Comparison of ENCODE assay signal across 31 mouse cellular contexts in the genomic region with DNA sequence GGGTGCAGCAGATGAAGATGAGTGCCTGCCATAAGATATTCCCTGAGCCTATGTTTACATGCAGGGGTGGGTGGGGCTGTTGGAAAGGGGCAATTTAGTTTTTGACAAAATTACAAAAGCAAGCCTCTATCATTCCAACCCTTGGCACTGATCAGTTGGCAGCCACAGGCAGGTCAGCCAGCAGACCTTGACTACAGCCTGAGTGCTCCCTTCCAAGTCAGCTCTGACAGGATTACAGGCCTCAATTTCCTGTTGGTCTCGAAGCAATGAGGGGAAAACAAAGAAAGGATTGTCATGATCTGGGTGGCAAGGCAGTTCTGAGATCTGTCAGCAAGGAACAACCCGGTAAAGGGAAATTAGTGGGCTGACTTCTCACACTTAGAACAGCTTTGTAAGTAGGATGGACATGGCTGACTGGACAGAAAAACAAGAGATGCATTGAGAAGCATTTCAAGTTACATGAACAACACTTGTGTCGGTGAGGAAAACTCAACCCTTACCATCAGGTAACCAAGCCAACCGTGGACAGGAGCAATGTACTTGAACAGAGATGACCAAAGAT. TPM values are rescaled to one million over a fixed set of nuclear protein-coding genes. Genes with fewer than 3 reads are reported as not detected.
"Had no signal": no experiment of that assay in that cellular context is flagged by ENCODE, and none has a peak within 500 bp of the region (broad histone marks: within the 10 kb centered on the region; RNA-seq: fewer than 3 reads in every experiment).

No protein-coding gene starts in this region.

- H3K36me3 ChIP-seq: limb, embryonic 10.5 days; limb, embryonic 13.5 days; liver, embryonic 12.5 days; liver, embryonic 15.5 days had no signal

- H3K4me1 ChIP-seq: limb, embryonic 10.5 days; limb, embryonic 13.5 days; liver, embryonic 12.5 days; liver, embryonic 15.5 days had no signal

- H3K4me2 ChIP-seq: limb, embryonic 13.5 days; liver, embryonic 12.5 days; liver, embryonic 15.5 days; midbrain, embryonic 11.5 days had no signal

- ATAC-seq: inflammation-experienced regulatory T-cells, adult 6 months; intestine, embryonic 16.5 days; liver, embryonic 12.5 days had no signal

- H3K27ac ChIP-seq: layer of hippocampus, adult 2 months; limb, embryonic 10.5 days; limb, embryonic 13.5 days; liver, embryonic 12.5 days; liver, embryonic 15.5 days had no signal

- H3K27me3 ChIP-seq: limb, embryonic 13.5 days; liver, embryonic 12.5 days; liver, embryonic 15.5 days had no signal

- H3K9me3 ChIP-seq: limb, embryonic 10.5 days; liver, embryonic 12.5 days; liver, embryonic 15.5 days had no signal

- DNase-seq: kidney, adult 8-10 months; layer of hippocampus, adult 9-11 months; liver; lung, adult 2 months; lung, postnatal 14 days; lung, postnatal 4 days; midbrain, embryonic 14.5 days; thymus, postnatal 25 days had no signal

- H3K4me3 ChIP-seq: layer of hippocampus, adult 2 months; limb, embryonic 10.5 days; limb, embryonic 13.5 days; liver, embryonic 12.5 days; liver, embryonic 15.5 days had no signal

- H3K9ac ChIP-seq: limb, embryonic 13.5 days; liver, embryonic 12.5 days; liver, embryonic 15.5 days had no signal

RNA-seq across cellular contexts. Expression of gene Lcn3, which starts 7.2 kb away (rescaled TPM):
- total RNA-seq: layer of hippocampus, adult 2 months; layer of hippocampus, postnatal 25 days; left cerebral cortex, adult 18-20 months; left cerebral cortex, postnatal 25 days; megakaryocyte progenitor cell, adult 5-6 weeks; megakaryocyte-erythroid progenitor cell, adult 5-6 weeks; midbrain, postnatal 0 days had no signal
- polyA plus RNA-seq: inflammation-experienced regulatory T-cells, adult 6 months; intestine, embryonic 16.5 days; large intestine, adult 2 months; limb, embryonic 10.5 days; limb, embryonic 13.5 days; liver, embryonic 12.5 days; liver, embryonic 15.5 days; lung, adult 2 months; lung, embryonic 16.5 days; midbrain, embryonic 11.5 days; midbrain, embryonic 14.5 days; midbrain, postnatal 0 days; neural tube, embryonic 11.5 days; neural tube, embryonic 14.5 days; small intestine, adult 2 months; spleen, adult 2 months; stomach, embryonic 16.5 days; testis, adult 2 months had no signal

RNA-seq across cellular contexts. Expression of gene Lcn11, which starts 18.7 kb away (rescaled TPM):
- total RNA-seq: layer of hippocampus, adult 2 months; layer of hippocampus, postnatal 25 days; left cerebral cortex, adult 18-20 months; left cerebral cortex, postnatal 25 days; megakaryocyte progenitor cell, adult 5-6 weeks; megakaryocyte-erythroid progenitor cell, adult 5-6 weeks; midbrain, postnatal 0 days had no signal
- polyA plus RNA-seq: inflammation-experienced regulatory T-cells, adult 6 months; intestine, embryonic 16.5 days; large intestine, adult 2 months; limb, embryonic 10.5 days; limb, embryonic 13.5 days; liver, embryonic 12.5 days; liver, embryonic 15.5 days; lung, adult 2 months; lung, embryonic 16.5 days; midbrain, embryonic 11.5 days; midbrain, embryonic 14.5 days; midbrain, postnatal 0 days; neural tube, embryonic 11.5 days; neural tube, embryonic 14.5 days; small intestine, adult 2 months; spleen, adult 2 months; stomach, embryonic 16.5 days; testis, adult 2 months had no signal

RNA-seq across cellular contexts. Expression of gene Obp2b, which starts 21.3 kb away (rescaled TPM):
- total RNA-seq: layer of hippocampus, postnatal 25 days; left cerebral cortex, adult 18-20 months; left cerebral cortex, postnatal 25 days; megakaryocyte progenitor cell, adult 5-6 weeks; megakaryocyte-erythroid progenitor cell, adult 5-6 weeks; midbrain, postnatal 0 days had no signal
- polyA plus RNA-seq: inflammation-experienced regulatory T-cells, adult 6 months; intestine, embryonic 16.5 days; large intestine, adult 2 months; limb, embryonic 10.5 days; limb, embryonic 13.5 days; liver, embryonic 12.5 days; liver, embryonic 15.5 days; lung, adult 2 months; lung, embryonic 16.5 days; midbrain, embryonic 11.5 days; midbrain, embryonic 14.5 days; midbrain, postnatal 0 days; neural tube, embryonic 11.5 days; neural tube, embryonic 14.5 days; small intestine, adult 2 months; spleen, adult 2 months; stomach, embryonic 16.5 days; testis, adult 2 months; thymus, postnatal 0 days had no signal

RNA-seq across cellular contexts. Expression of gene Gm13539, which starts 23.9 kb away (rescaled TPM):
- total RNA-seq: layer of hippocampus, adult 2 months; layer of hippocampus, postnatal 25 days; left cerebral cortex, adult 18-20 months; left cerebral cortex, postnatal 25 days; megakaryocyte progenitor cell, adult 5-6 weeks; megakaryocyte-erythroid progenitor cell, adult 5-6 weeks; midbrain, postnatal 0 days had no signal
- polyA plus RNA-seq: inflammation-experienced regulatory T-cells, adult 6 months; intestine, embryonic 16.5 days; large intestine, adult 2 months; limb, embryonic 10.5 days; limb, embryonic 13.5 days; liver, embryonic 12.5 days; liver, embryonic 15.5 days; lung, adult 2 months; lung, embryonic 16.5 days; midbrain, embryonic 11.5 days; midbrain, embryonic 14.5 days; midbrain, postnatal 0 days; neural tube, embryonic 11.5 days; neural tube, embryonic 14.5 days; small intestine, adult 2 months; spleen, adult 2 months; stomach, embryonic 16.5 days had no signal
